ENCODE assay signal across 14 mouse cellular contexts in the genomic region with DNA sequence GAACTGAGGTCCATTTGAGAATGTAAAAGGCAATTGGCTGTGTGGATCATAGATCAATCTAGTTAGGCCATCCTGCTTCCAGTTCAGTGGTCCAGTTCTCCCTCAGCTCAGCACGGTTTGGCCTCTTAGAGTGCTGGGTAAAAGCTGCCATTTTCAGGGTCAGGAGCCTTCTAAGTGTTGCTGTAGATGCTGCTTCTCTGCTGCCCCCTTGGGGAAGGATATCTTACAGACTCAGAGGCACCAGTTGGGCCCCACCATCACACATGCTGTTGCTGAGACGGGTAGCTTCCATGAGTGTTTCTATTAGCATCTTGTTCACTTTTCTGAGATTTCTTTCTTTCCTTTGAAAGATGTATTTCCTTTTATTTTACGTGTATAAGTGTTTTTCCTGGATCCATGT.
DNase-seq lines count a peak whose midpoint lies in the region; ATAC-seq and TF ChIP-seq lines count a peak whose summit lies in the region.
"Had no signal": no experiment of that assay in that cellular context is flagged by ENCODE, and none has a peak within 500 bp of the region (broad histone marks: within the 10 kb centered on the region; RNA-seq: fewer than 3 reads in every experiment).

No protein-coding gene starts in this region.

- no peak for ATAC-seq in lung, embryonic 14.5 days (ENCODE audit: insufficient read depth)
- ATAC-seq in liver, postnatal 0 days = no peak
- no peak for ATAC-seq in forebrain, embryonic 12.5 days (ENCODE audit: low FRiP score)
- ATAC-seq: forebrain, embryonic 13.5 days had no signal

- no peak overlapping the region for H3K9ac ChIP-seq in lung, embryonic 14.5 days
- no peak overlapping the region for H3K9ac ChIP-seq in liver, postnatal 0 days (replicated peaks)
- H3K9ac ChIP-seq in forebrain, embryonic 12.5 days = no peak overlapping the region
- H3K9ac ChIP-seq: forebrain, embryonic 13.5 days; neural tube, embryonic 15.5 days had no signal

- intact Hi-C loops in gastrocnemius, adult 2 months (cut with DNase I) = no loop called here

- no peaks in the 10 kb centered on the region for H3K27me3 ChIP-seq in lung, embryonic 14.5 days (ENCODE audit: insufficient read depth, low read length)
- no peaks in the 10 kb centered on the region for H3K27me3 ChIP-seq in liver, postnatal 0 days (ENCODE audit: insufficient read depth, low read length)
- no peaks in the 10 kb centered on the region for H3K27me3 ChIP-seq in forebrain, embryonic 12.5 days
- H3K27me3 ChIP-seq: forebrain, embryonic 13.5 days; neural tube, embryonic 15.5 days had no signal

- H3K4me3 ChIP-seq in gastrocnemius, adult 2 months = no peak overlapping the region
- H3K4me3 ChIP-seq in lung, embryonic 14.5 days (ENCODE audit: low read depth, low read length) = no peak overlapping the region
- H3K4me3 ChIP-seq in liver, postnatal 0 days (ENCODE audit: low read depth, low read length) = no peak overlapping the region
- no peak overlapping the region for H3K4me3 ChIP-seq in forebrain, embryonic 12.5 days (replicated peaks)
- H3K4me3 ChIP-seq: forebrain, embryonic 13.5 days; neural tube, embryonic 15.5 days had no signal

- peak; percentile 19; the same call in 1 of the 2 replicates for TF ChIP-seq CTCF in gastrocnemius, adult 2 months (IDR thresholded peaks at IDR 0.05)
- TF ChIP-seq CTCF in lung, embryonic 14.5 days (IDR thresholded peaks at IDR 0.05; ENCODE audit: low read depth) = peak; percentile 10; the same call in 1 of the 2 replicates
- TF ChIP-seq CTCF in liver, postnatal 0 days (IDR thresholded peaks at IDR 0.05; ENCODE audit: low read depth) = peak; percentile 43

- no peak for DNase-seq in gastrocnemius, adult 2 months
- DNase-seq in gastrocnemius, adult 8-10 months (ENCODE audit: low spot score in 2 of 2) = no peak
- DNase-seq in lung, embryonic 14.5 days = no peak
- DNase-seq in lung, postnatal 10 days = no peak
- DNase-seq in NIH3T3 (ENCODE audit: low read depth) = peak; percentile 13
- no peak for DNase-seq in liver, postnatal 0 days
- no peak for DNase-seq in spleen, postnatal 36 days (ENCODE audit: low spot score in 2 of 2)
- DNase-seq: adrenal gland, postnatal 14 days; cerebellum, postnatal 10 days; retina, postnatal 1 day had no signal

- no peak overlapping the region for H3K27ac ChIP-seq in gastrocnemius, adult 2 months
- no peak overlapping the region for H3K27ac ChIP-seq in lung, embryonic 14.5 days (ENCODE audit: low read depth)
- H3K27ac ChIP-seq in liver, postnatal 0 days (ENCODE audit: low read depth) = no peak overlapping the region
- no peak overlapping the region for H3K27ac ChIP-seq in forebrain, embryonic 12.5 days
- H3K27ac ChIP-seq: forebrain, embryonic 13.5 days; neural tube, embryonic 15.5 days had no signal

- H3K4me1 ChIP-seq in lung, embryonic 14.5 days (ENCODE audit: insufficient read depth) = no peaks in the 10 kb centered on the region
- H3K4me1 ChIP-seq in liver, postnatal 0 days (ENCODE audit: insufficient read depth) = no peaks in the 10 kb centered on the region
- no peaks in the 10 kb centered on the region for H3K4me1 ChIP-seq in forebrain, embryonic 12.5 days
- H3K4me1 ChIP-seq: forebrain, embryonic 13.5 days; neural tube, embryonic 15.5 days had no signal

- no peaks in the 10 kb centered on the region for H3K36me3 ChIP-seq in lung, embryonic 14.5 days (ENCODE audit: insufficient read depth)
- no peaks in the 10 kb centered on the region for H3K36me3 ChIP-seq in liver, postnatal 0 days (replicated peaks; ENCODE audit: insufficient read depth, low read length)
- H3K36me3 ChIP-seq in forebrain, embryonic 12.5 days (replicated peaks) = no peaks in the 10 kb centered on the region
- H3K36me3 ChIP-seq: neural tube, embryonic 15.5 days had no signal

- no peak overlapping the region for H3K4me2 ChIP-seq in lung, embryonic 14.5 days
- H3K4me2 ChIP-seq in liver, postnatal 0 days (ENCODE audit: low read depth, low read length) = no peak overlapping the region
- no peak overlapping the region for H3K4me2 ChIP-seq in forebrain, embryonic 12.5 days
- H3K4me2 ChIP-seq: forebrain, embryonic 13.5 days; heart, embryonic 11.5 days; neural tube, embryonic 15.5 days had no signal

- H3K9me3 ChIP-seq in lung, embryonic 14.5 days (ENCODE audit: low read depth, low read length) = no peaks in the 10 kb centered on the region
- H3K9me3 ChIP-seq in liver, postnatal 0 days (ENCODE audit: low read length) = no peaks in the 10 kb centered on the region
- H3K9me3 ChIP-seq in forebrain, embryonic 12.5 days = no peaks in the 10 kb centered on the region
- H3K9me3 ChIP-seq: forebrain, embryonic 13.5 days; neural tube, embryonic 15.5 days had no signal

- no peak for TF ChIP-seq EP300 in liver, postnatal 0 days (IDR thresholded peaks at IDR 0.05; ENCODE audit: low read depth)

- 57% methylated on average over 3 of the region's 3 CpGs for WGBS in lung, embryonic 14.5 days
- WGBS in liver, postnatal 0 days (ENCODE audit: insufficient replicate concordance) = 58% methylated on average over 3 of the region's 3 CpGs
- 68% methylated on average over 3 of the region's 3 CpGs for WGBS in forebrain, embryonic 12.5 days
